Mouse (Mus musculus) bone marrow macrophage, adult 2 months (primary cell): ENCODE data around the gene Nuak1.

Experiments
- CTCF ChIP-seq: IDR thresholded peaks from 2 replicates; pipeline ENCODE4 v1.5.1; 2012; ENCODE audit warnings: low read depth, mild to moderate bottlenecking, low read length, moderate library complexity
- POLR2A ChIP-seq: IDR thresholded peaks from 2 replicates; pipeline ENCODE4 v1.6.1; 2012; ENCODE audit warnings: mild to moderate bottlenecking, low read depth, low read length, borderline replicate concordance

- no peak for TF ChIP-seq CTCF
- no peak for TF ChIP-seq POLR2A
These were observed 43.1 kb downstream of the Nuak1 start for GRCm38 (mm10) chr10:84397276-84397675.
